Mouse (Mus musculus) WW6 (cell line): ENCODE data around the gene Teddm1b.

ENCODE experiments used
- DNase-seq: peaks from one replicate; pipeline ENCODE4 v3.0.0-alpha.2; 2013; ENCODE audit warnings: low read depth, low spot score

The Teddm1b gene

DNA sequence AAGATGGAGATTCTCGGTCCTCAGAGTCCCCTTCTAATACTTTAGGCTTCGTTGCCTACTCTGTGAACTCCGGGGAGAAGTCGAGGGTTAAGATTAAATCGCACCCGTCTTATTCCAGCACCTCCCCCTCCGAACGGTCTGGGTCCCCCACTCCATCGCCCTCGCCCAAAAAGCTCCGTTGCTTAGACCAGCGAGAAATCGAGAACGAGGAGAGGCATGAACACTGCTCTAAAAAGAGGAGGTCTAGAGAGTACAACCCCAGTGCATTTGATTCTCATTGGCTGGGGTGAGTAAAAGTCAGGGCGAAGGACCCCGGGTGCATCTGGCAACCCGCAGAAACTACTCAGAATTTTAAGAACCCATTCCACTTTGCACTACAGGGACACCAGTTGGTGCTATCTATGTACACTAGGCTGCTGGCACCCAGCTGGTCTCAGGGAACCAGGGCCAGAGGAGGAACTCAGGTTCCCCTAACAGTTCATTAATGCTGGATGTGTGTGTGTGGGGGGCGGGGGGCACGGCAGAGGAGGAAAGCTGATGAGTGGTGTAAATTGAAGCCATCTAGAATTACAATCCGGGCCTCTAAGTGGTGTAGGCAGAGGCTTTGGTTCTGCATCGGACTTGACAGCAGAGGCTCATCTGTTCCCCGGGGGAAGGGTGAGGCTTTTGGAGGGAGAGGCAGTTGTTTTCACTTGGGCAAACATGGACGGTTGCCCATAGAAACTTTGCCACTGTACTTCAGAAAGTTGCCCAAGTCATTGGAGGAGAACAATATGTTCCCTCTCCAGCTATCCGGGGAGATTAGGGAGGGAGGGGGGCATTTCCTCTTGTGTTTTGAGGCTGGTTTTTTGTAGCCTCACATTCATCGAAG lies 26.9 kb downstream of the Teddm1b start:
- DNase-seq: no peak

DNA sequence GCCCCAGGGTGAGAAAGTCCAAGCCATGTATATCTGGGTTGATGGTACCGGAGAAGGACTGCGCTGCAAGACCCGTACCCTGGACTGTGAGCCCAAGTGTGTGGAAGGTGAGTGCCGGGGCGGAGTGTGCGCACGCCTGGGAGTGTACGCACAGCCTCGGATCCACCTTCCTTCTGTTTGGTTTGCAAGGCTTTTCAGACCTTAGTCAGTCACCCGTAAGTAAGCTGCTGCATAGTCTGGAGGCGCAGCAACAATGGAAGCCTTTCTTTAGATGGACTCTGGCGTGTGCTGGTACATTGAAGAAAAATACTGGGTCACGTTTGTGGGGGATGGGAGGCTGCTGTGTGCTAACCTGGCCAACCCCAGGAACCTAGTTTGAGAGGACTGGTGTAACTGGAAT lies 28.9 kb downstream of the Teddm1b start:
- DNase-seq: no peak

DNA sequence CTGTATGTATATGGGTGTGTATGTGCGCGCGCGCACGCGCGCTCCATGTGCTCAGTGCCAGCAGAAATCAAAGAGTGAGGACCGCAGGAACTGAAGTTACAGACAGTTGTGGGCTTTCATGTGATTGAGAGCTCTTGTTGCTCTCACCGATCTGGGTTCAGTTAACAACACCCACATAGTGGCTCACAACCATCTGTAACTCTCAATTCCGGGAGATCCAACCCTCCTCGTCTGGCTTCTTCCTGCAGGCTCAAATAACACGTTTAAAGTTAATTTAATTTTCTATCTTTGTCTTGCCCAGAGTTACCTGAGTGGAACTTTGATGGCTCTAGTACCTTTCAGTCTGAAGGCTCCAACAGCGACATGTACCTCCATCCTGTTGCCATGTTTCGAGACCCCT lies 30.1 kb downstream of the Teddm1b start:
- DNase-seq: no peak

DNA sequence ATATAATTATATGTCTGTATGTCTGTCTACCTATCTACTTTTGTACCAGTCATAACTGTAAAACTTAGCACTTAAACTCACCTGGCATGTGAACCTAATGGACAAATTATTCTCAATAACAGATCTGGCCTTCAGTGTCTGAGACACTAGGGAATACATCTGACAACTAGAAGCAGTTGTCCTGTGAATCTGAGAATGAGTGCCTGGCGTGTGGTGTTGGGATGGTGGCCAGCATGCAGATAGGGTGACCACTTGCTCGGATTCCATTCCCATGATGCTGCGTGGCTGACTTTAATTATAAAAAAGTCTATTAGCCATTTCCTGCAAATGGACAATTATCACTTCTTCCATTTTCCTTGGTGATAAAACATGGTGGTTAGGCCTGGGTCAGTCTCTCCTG lies 31.7 kb downstream of the Teddm1b start:
- no peak for DNase-seq

DNA sequence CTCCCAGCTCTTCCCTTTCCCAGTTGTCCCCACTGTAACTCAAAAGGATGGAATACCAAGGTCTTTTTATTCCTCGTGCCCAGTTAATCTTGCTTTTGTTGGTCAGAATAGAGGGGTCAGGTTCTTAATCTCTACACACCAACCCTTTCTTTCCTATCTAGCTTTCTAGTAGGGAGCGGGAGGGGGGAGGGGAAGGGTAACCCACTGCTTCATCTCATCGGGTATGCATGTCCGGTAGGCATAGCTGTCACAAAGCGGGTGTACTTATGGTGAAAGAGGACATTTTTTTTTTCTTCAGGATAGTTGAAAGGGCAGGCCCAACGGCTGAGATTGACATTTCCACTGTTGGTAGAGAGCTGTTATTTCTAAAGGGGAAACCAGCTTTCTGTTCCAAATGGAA lies 34.1 kb downstream of the Teddm1b start:
- no peak for DNase-seq

DNA sequence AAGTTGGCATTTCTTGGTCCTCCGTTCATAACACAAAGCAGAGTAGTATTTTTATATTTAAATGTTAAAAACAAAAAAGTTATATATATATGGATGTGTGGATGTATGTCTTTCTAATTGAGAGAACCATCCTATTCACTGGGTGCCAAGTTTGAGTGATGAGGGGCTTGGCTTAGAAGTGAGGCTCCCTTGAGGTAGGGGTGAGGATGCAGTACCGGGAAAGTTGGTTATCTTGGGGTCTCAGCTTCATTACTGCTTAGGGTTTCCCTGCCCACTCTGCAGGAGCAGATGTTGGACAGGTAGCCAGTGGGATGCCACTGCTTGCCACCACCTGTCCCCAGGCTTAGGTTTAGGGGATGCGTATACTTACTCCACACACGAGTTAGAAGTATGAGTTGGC lies 34.6 kb downstream of the Teddm1b start:
- no peak for DNase-seq

DNA sequence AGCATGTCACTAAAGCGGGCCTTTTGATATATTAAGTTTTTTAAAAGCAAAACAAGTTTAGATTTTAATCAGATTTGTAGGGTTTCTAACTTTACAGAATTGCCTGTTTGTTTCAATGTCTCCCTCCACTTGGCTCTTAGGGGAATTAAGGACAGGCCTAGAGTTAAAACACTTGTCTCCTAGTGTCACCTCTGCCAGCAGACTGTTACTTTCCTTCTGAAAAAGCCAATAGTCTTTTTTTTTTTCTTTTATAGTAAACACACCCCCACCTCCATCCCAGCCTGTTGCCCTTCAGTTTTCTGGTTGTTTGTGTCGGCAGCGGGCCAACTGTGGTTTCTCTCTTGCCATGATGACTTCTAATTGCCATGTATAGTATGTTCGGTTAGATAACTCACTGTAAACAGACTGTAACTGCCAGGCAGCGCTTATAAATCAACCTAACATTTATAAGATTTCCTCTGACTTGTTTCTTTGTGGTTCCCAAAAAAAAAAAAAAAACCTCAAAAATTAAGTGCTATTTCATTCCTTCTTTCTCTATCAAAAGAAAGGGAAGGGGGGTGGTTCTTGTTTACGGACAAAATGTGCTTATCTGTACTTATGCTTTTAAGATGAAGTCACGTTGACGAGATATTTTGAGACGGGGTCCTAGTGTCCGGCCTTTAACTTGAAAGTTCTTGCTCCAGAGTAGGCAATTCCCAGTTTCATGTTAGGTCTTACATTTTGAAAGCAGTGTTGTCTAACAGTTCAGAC lies 35.2 kb downstream of the Teddm1b start:
- no peak for DNase-seq

DNA sequence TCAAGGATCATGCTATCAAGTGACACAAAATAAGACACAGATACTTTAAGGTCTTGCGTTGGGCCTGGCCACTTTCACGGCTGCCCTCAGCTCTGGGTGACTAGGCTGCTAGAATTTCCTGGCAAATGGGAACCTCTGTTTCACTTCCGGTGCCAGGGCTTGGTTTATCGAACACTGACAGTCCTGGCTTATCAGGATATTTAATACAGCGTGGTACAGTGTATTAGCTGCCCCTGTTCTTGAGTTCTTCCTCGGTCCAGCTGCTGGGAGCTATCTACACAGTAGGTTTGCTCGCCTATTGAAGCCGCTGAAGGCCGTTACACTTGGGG lies 35.8 kb downstream of the Teddm1b start:
- DNase-seq: no peak

DNA sequence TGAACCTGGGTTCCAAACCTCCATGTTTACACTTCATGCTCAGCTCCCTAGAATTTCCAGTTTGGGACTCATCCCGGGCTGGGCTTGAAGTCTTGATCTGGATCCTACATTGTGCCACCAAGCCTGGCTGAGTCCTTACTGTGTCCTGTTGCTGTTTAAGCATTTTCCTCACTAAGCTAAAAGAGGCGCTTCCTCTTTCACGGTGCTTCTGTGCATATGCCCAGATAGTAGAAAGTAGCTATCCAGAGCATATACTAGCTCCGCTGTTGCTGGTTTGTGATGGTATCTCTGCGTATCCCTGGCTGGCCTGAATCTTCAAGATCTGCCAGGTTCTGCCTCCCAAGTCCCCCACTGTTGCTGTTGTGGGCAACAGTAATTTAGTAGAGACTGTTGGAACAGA lies 36.3 kb downstream of the Teddm1b start:
- no peak for DNase-seq

DNA sequence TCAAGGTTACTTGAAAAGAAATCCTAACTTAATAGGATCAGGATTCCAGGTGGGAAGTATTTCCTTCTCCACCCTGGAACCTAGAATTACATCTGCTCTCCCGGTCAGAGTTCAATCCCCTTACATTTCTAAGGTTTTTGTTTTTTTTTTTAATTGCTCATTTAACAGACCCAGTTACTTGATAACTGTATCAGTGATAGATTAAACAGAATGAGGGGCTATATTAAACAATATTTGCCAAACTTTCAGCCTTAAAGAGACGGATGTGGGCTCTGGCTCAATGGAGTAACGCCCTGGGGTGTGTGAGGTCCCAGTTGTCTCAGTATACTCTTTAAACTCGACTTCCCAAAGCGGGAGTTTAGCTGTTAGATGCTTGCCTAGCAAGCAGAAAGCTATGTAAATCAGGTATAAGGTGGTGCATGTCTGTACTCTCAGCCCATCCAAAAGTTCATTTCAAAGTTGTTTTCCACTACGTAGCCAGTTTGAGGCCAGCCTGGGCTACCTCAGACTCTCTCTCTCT lies 37.2 kb downstream of the Teddm1b start:
- no peak for DNase-seq

DNA sequence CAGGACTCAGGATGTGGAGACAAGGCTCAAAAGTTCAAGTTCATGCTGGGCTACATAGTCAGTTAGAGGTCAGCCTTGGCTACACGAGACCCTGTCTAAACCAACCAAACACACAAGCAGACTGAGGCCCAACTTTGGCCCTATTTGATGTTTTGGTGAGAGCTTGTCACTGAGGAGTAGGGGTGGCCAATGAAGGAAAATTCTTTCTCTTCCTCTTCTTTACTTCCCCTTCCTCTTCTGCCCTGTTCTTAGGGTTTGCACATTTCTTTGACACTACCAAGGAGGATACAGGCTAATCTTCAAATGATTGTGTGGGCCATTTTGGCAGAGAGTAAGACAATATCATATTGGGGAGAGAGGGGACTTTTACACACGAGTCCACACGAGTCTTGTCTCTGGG lies 39.7 kb downstream of the Teddm1b start:
- no peak for DNase-seq

DNA sequence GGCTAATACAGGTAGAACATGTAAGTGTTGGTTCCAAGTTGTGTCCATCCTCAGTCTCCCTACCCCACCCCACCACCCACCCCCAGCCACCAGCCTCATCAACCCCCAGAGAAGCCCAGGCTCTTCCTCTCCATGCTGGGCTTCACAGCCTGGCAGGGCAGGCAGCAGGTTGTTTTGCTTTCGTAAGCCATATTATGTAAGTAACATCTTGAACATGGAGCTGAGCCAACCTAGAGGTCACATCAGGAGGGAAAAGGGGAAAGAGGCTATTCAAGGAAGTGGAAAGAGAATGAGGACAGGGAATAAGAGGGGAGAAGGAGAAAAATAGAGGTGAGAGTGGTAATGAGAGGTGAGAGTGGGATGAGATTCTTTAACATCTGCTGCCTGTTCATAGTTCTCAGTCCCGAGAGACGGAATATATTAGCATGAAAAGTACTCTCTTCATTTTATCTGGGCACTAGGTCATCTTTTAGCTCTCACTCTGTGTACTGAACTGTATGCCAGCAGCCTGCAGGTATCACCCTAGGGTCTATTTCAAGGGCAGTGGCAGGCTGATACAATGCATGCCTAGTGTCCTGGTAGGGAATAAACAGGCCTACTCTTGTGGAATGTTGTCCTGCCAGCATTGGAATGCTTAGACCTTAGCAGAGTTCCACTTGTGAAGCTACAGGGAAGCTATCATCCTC lies 44.5 kb downstream of the Teddm1b start:
- no peak for DNase-seq

DNA sequence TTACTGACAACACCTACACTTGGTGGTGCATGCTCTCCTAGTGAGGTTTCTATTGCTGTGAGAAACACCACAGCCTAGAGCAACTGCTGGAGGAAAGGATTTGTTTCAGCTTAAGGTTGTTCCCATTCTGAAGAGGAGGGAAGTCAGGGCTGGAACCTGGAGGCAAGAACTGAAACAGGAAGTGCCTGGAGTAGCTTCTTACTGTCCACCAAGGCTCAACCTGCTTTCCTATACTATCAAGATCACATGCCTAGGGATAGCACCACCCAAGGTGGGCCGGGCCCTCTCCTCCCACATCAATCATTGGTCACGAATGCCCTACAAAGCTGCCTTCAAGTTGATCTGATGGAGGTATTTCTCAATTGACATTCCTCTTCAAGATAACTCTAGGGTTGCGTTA lies 47.5 kb downstream of the Teddm1b start:
- no peak for DNase-seq

DNA sequence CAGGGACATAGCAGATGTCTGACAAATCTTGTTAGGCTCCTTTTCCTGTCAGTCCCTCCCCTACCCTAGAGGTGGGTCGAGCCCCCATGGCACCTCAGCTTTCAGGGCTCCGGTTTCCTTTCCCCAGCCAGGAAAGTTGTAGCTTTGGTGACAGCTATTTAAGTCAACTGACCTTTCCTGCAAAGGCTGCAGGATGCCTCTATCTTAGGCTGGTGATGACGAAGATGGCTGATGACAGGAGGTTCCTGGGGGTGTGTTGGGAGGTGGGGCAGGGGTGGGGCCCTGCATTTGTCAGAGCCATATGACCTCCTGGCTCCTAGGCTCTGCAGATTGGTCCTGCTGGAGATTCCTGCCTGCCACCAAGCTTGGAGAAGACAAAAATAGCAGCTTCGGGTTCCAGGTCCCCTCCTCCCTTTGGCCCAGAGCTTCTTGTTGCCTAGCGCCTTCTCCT lies 48.5 kb downstream of the Teddm1b start:
- no peak for DNase-seq

DNA sequence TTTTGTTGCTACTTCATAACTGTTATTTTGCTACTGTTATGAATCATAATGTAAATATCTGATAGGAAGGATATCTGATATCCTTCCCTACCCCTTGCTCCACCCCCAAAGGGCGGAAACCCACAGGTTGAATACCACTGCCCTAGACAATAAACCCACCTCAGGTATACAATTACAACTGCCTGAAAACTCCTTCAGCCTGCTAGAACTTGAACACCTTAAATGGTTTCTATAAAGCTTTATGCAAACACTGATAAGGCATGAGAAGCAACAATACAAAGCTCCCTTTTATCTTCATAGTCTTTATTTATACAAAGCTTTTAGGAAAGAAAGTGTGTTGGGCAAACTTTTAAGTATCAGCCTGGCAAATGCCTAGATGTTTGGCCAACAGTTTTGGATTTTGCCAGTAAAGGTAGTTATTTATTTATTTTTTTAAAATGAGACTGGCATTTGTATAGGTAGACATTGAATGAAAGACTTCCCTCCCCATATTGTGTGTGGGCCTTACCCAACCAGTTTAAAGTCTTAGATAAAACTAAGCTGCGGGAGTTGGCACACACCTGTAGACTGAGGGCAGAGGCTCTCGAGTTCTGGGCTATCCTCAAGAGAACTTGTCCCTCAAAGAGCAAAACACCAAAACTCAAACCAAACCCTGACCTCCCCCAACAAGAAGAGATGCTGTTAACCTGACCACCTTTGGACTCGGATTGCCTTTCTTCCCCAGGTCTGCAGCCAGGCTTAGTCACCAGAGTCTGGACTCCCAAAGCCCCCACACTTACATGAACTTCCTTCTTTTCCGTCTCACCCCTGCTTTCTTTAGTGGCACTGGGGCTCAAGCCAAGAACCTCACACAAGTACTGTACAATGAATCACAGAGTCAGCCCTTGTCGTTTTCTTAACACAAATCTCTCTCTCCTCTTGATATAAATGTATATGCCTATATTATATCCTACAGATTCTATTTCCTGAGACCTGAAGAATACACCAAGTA lies 50.5 kb downstream of the Teddm1b start:
- no peak for DNase-seq
